Mouse (Mus musculus) G1E (cell line): ENCODE measurements around the gene Melk. TPM values are rescaled to one million over a fixed set of nuclear protein-coding genes. Genes with fewer than 3 reads are reported as not detected.
A peak's percentile ranks its signal among the peaks of the same experiment; 100 is the strongest.

Source experiments
- ATAC-seq: 2 replicates; pipeline ENCODE4 v1.8.0; 2016; ENCODE audit warnings: mild to moderate bottlenecking; ENCODE audit not compliant: insufficient number of reproducible peaks, poor library complexity, low FRiP score, severe bottlenecking; ENCODE audit errors: extremely low read depth
- DNase-seq: peaks from one replicate; pipeline ENCODE4 v3.0.0; 2012; ENCODE audit warnings: low spot score
- H3K27me3 ChIP-seq: 2 replicates; pipeline ENCODE4 v1.6.1; 2012; ENCODE audit warnings: mild to moderate bottlenecking, low read length, inconsistent platforms; ENCODE audit not compliant: insufficient read depth
- H3K36me3 ChIP-seq: replicated peaks from 2 replicates; pipeline ENCODE3; 2012; ENCODE audit warnings: mild to moderate bottlenecking, inconsistent platforms
- H3K4me1 ChIP-seq: 2 replicates; pipeline ENCODE4 v1.6.1; 2012; ENCODE audit warnings: low read depth, low read length, inconsistent platforms, mixed read lengths; ENCODE audit not compliant: insufficient read depth
- H3K4me3 ChIP-seq: 2 replicates; pipeline ENCODE4 v1.5.1; 2012; ENCODE audit warnings: low read depth, mild to moderate bottlenecking, inconsistent platforms, low read length, moderate library complexity, mixed read lengths
- H3K9me3 ChIP-seq: replicated peaks from 2 replicates; pipeline ENCODE4 v1.6.1; 2012; ENCODE audit warnings: inconsistent platforms
- CTCF ChIP-seq: IDR thresholded peaks from 2 replicates; pipeline ENCODE4 v1.5.1; 2012; ENCODE audit warnings: low read depth, low read length, inconsistent platforms, mixed read lengths
- GATA1 ChIP-seq: IDR thresholded peaks from 2 replicates; pipeline ENCODE4 v1.6.1; 2012; ENCODE audit warnings: borderline replicate concordance, low read length, inconsistent platforms, mixed read lengths
- GATA2 ChIP-seq: IDR thresholded peaks from 2 replicates; pipeline ENCODE4 v1.6.1; 2012; ENCODE audit warnings: low read depth, low read length, inconsistent platforms, borderline replicate concordance
- POLR2AphosphoS5 ChIP-seq: IDR thresholded peaks from 2 replicates; pipeline ENCODE4 v1.6.1; 2012; ENCODE audit warnings: low read depth, low read length, inconsistent platforms; ENCODE audit not compliant: insufficient replicate concordance
- TAL1 ChIP-seq: conservative IDR thresholded peaks from 2 replicates; pipeline ENCODE4 v1.6.1; 2012; ENCODE audit warnings: low read depth, low read length, inconsistent platforms, mixed read lengths
- polyA plus RNA-seq: library from polyadenylated mRNA; stranded (reverse); fragments of >175 nt; gene quantifications from 2 replicates; pipeline ENCODE4 v1.2.3, GENCODE M21; 2012
- total RNA-seq, 2 experiments: library from RNA; stranded (forward) in 1 of 2; stranded (reverse) in 1 of 2; fragments of 200-1000 nt in 1 of 2; fragments of >200 nt in 1 of 2; fragmentation: Nextera tagmentation in 1 of 2; gene quantifications; 2 replicates each; pipeline ENCODE4 v1.2.3; 2014 to 2017

Melk gene
- total RNA-seq (2014; fragmentation: Nextera tagmentation) (25.9 and 27.4 TPM in 2 replicates), total RNA-seq (2017) (28.8 and 29.3 TPM in 2 replicates), polyA plus RNA-seq (0.90 and 1.5 TPM in 2 replicates)

- no peaks in the 10 kb centered on the region for H3K9me3 ChIP-seq
- ATAC-seq (peak; percentile 74), DNase-seq (peak; percentile 74)
- no peak for TF ChIP-seq POLR2AphosphoS5
- no peak for TF ChIP-seq GATA2
- no peak for TF ChIP-seq GATA1
- TF ChIP-seq CTCF = no peak
- TF ChIP-seq TAL1 = no peak
- peak within 1 kb of the TSS; percentile 81 for H3K4me3 ChIP-seq
- H3K36me3 ChIP-seq = peaks cover 20% of the 10 kb centered on the region
- peaks cover 14% of the 10 kb centered on the region for H3K27me3 ChIP-seq
- peaks cover 12% of the 10 kb centered on the region for H3K4me1 ChIP-seq
Observed at GRCm38 (mm10) chr4:44300781-44301750, at the start of gene Melk. Melk (plus strand) TSS chr4:44300876.

- no peak for DNase-seq
- Histone ChIP-seq H3K36me3 (no peaks in the 10 kb centered on the region), H3K27me3 (peaks cover 51% of the 10 kb centered on the region), H3K4me3 (no peak overlapping the region), H3K4me1 (no peaks in the 10 kb centered on the region; the same call in 1 of the 2 replicates), H3K9me3 (no peaks in the 10 kb centered on the region)
- no peak for ATAC-seq
- TF ChIP-seq CTCF = no peak
- TF ChIP-seq TAL1 = no peak
- TF ChIP-seq POLR2AphosphoS5 = no peak
- TF ChIP-seq GATA2 = no peak
- TF ChIP-seq GATA1 = no peak
Observed at GRCm38 (mm10) chr4:44251521-44251920, 49.2 kb upstream of the Melk start.

GRCm38 (mm10) chr4:44251966-44252916 is 48.4 kb upstream of the Melk start:
- TF ChIP-seq GATA1 (no peak), TAL1 (no peak), CTCF (no peak), POLR2AphosphoS5 (no peak), GATA2 (no peak)
- Histone ChIP-seq H3K4me1 (no peaks in the 10 kb centered on the region; the same call in 1 of the 2 replicates), H3K9me3 (no peaks in the 10 kb centered on the region), H3K27me3 (peaks cover 47% of the 10 kb centered on the region), H3K36me3 (no peaks in the 10 kb centered on the region), H3K4me3 (no peak overlapping the region)
- no peak for ATAC-seq
- no peak for DNase-seq

GRCm38 (mm10) chr4:44253191-44253590 is 47.5 kb upstream of the Melk start:
- Histone ChIP-seq H3K36me3 (no peaks in the 10 kb centered on the region), H3K4me3 (no peak overlapping the region), H3K9me3 (no peaks in the 10 kb centered on the region), H3K27me3 (peaks cover 40% of the 10 kb centered on the region), H3K4me1 (no peaks in the 10 kb centered on the region; the same call in 1 of the 2 replicates)
- ATAC-seq (no peak), DNase-seq (no peak)
- TF ChIP-seq GATA1 (no peak), GATA2 (no peak), TAL1 (no peak), POLR2AphosphoS5 (no peak), CTCF (no peak)

- DNase-seq = no peak
- no peak for TF ChIP-seq GATA1
- no peak for TF ChIP-seq CTCF
- TF ChIP-seq GATA2 = no peak
- no peak for TF ChIP-seq POLR2AphosphoS5
- Histone ChIP-seq H3K4me1 (no peaks in the 10 kb centered on the region), H3K9me3 (no peaks in the 10 kb centered on the region), H3K27me3 (peaks cover 28% of the 10 kb centered on the region), H3K36me3 (no peaks in the 10 kb centered on the region), H3K4me3 (no peak overlapping the region)
- no peak for ATAC-seq
Observed at GRCm38 (mm10) chr4:44254579-44254978, 46.1 kb upstream of the Melk start.

GRCm38 (mm10) chr4:44259126-44259525 is 41.5 kb upstream of the Melk start:
- ATAC-seq (no peak), DNase-seq (no peak)
- no peaks in the 10 kb centered on the region for H3K9me3 ChIP-seq
- no peak overlapping the region for H3K4me3 ChIP-seq
- TF ChIP-seq CTCF (no peak), GATA2 (no peak), TAL1 (no peak), POLR2AphosphoS5 (no peak)
- peaks cover 3% of the 10 kb centered on the region for H3K27me3 ChIP-seq
- H3K36me3 ChIP-seq = no peaks in the 10 kb centered on the region
- H3K4me1 ChIP-seq = no peaks in the 10 kb centered on the region
